Mouse (Mus musculus): ENCODE data around the gene Igf1r. TPM values are rescaled to one million over a fixed set of nuclear protein-coding genes. Genes with fewer than 3 reads are reported as not detected.

The Igf1r gene
- total and polyA plus RNA-seq, 2 experiments from 2014 or later = 12.1 to 40.3 TPM

DNA sequence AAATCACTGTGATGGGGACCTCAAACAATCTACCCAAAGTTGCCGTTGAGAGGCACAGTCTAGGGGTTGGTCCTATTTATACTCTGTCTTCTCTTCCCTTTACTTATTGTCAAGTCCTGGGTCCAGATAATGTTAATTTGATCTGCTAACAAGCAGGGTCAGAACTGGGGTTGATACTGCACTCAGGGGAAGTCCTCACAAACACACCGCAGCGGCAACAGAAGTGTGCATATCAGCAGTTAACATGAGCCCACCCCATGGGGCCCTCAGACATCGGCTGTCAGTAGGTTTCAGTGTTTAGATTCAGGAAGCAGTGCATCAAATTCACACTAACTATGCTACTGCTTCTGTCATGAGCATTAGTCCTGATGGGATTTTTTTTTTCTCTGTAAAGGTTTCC, 75.5 kb downstream of the Igf1r start:
- Histone ChIP-seq H3K9me3 (ENCODE audit: low read length) (no peaks in the 10 kb centered on the region), H3K27me3 (ENCODE audit: insufficient read depth, low read length) (no peaks in the 10 kb centered on the region), H3K27ac (ENCODE audit: low read depth, low read length) (no peak overlapping the region), H3K36me3 (ENCODE audit: insufficient read depth, low read length) (no peaks in the 10 kb centered on the region), H3K4me3 (ENCODE audit: low read depth, low read length) (no peak overlapping the region), H3K9ac (replicated peaks; ENCODE audit: low read length, poor library complexity, severe bottlenecking) (no peak overlapping the region), H3K4me1 (ENCODE audit: insufficient read depth, low read length) (0 out of 2 replicates have a peak, but pooled peaks cover 3% of the 10 kb centered on the region), H3K4me2 (ENCODE audit: low read depth, low read length, poor library complexity, severe bottlenecking) (no peak overlapping the region)
- DNase-seq (ENCODE audit: low spot score) (no peak), ATAC-seq (ENCODE audit: low FRiP score) (no peak)
- WGBS = 64% methylated on average over 4 of the region's 4 CpGs
- no peak for TF ChIP-seq CTCF (IDR thresholded peaks at IDR 0.05)

GRCm38 (mm10) chr7:68030846-68031245, 78.2 kb downstream of the Igf1r start:
- no peak overlapping the region for H3K9ac ChIP-seq (replicated peaks; ENCODE audit: low read length, poor library complexity, severe bottlenecking)
- no peaks in the 10 kb centered on the region for H3K36me3 ChIP-seq (ENCODE audit: insufficient read depth, low read length)
- H3K4me1 ChIP-seq (ENCODE audit: insufficient read depth, low read length) = no peaks in the 10 kb centered on the region
- no peak overlapping the region for H3K4me3 ChIP-seq (ENCODE audit: low read depth, low read length)
- no peak overlapping the region for H3K27ac ChIP-seq (ENCODE audit: low read depth, low read length)
- no peak for TF ChIP-seq CTCF (IDR thresholded peaks at IDR 0.05)
- no peaks in the 10 kb centered on the region for H3K9me3 ChIP-seq (ENCODE audit: low read length)
- WGBS = 20% methylated on average over 9 of the region's 9 CpGs
- DNase-seq (ENCODE audit: low spot score) = peak; percentile 49
- no peak for ATAC-seq (ENCODE audit: low FRiP score)
- H3K27me3 ChIP-seq (ENCODE audit: insufficient read depth, low read length) = no peaks in the 10 kb centered on the region
- no peak overlapping the region for H3K4me2 ChIP-seq (ENCODE audit: low read depth, low read length, poor library complexity, severe bottlenecking)

DNA sequence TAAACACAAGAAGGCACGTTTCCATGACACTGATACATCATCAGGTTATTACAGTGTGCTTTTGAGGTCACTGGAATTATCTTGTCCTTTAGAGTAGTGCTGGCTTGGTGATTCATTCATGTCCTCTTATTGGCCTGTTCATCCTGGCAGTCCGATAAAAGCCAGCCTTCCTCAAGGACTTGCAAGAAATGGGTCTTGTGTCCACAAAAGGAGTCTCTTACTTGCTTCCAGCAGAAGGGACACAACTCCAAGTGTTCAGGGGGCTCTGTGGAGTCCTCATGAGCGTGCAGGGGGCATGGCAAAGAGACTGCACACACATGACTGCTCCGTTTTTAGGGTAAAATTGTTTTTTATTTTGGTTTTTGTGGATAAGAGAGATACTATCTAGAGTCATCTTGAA, 83.9 kb downstream of the Igf1r start:
- 91% methylated on average over 4 of the region's 4 CpGs for WGBS
- Histone ChIP-seq H3K9me3 (ENCODE audit: low read length) (no peaks in the 10 kb centered on the region), H3K27me3 (ENCODE audit: insufficient read depth, low read length) (no peaks in the 10 kb centered on the region), H3K27ac (ENCODE audit: low read depth, low read length) (no peak overlapping the region), H3K9ac (replicated peaks; ENCODE audit: low read length, poor library complexity, severe bottlenecking) (no peak overlapping the region), H3K36me3 (ENCODE audit: insufficient read depth, low read length) (no peaks in the 10 kb centered on the region), H3K4me2 (ENCODE audit: low read depth, low read length, poor library complexity, severe bottlenecking) (no peak overlapping the region), H3K4me3 (ENCODE audit: low read depth, low read length) (no peak overlapping the region), H3K4me1 (ENCODE audit: insufficient read depth, low read length) (no peaks in the 10 kb centered on the region)
- ATAC-seq (ENCODE audit: low FRiP score) (no peak), DNase-seq (ENCODE audit: low spot score) (no peak)
- TF ChIP-seq CTCF (IDR thresholded peaks at IDR 0.05) = no peak

DNA sequence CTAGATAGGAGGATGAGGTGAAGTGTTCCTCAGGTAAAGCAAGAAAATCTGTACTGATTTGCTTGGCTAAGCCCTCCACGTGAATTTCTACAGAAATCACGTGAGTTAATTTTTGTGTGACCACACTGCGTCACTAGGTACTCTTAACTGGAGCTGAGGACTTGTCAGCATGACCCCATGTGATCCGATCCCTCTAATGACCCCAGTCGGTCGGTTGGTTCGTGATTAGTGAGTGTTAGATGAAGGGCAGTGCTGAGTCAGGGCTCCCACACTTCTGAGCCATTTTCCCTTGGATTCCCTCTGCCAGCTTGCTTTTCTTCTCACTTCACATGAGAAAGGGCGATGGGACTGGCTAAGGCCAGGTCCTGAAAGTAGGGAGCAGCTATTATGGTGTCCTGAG, 86.2 kb downstream of the Igf1r start:
- DNase-seq (ENCODE audit: low spot score) (no peak), ATAC-seq (ENCODE audit: low FRiP score) (no peak)
- Histone ChIP-seq H3K27me3 (ENCODE audit: insufficient read depth, low read length) (no peaks in the 10 kb centered on the region), H3K4me2 (ENCODE audit: low read depth, low read length, poor library complexity, severe bottlenecking) (no peak overlapping the region), H3K4me1 (ENCODE audit: insufficient read depth, low read length) (no peaks in the 10 kb centered on the region), H3K4me3 (ENCODE audit: low read depth, low read length) (no peak overlapping the region), H3K36me3 (ENCODE audit: insufficient read depth, low read length) (no peaks in the 10 kb centered on the region), H3K9ac (replicated peaks; ENCODE audit: low read length, poor library complexity, severe bottlenecking) (no peak overlapping the region), H3K9me3 (ENCODE audit: low read length) (no peaks in the 10 kb centered on the region), H3K27ac (ENCODE audit: low read depth, low read length) (no peak overlapping the region)
- no peak for TF ChIP-seq CTCF (IDR thresholded peaks at IDR 0.05)
- 74% methylated on average over 8 of the region's 8 CpGs for WGBS

DNA sequence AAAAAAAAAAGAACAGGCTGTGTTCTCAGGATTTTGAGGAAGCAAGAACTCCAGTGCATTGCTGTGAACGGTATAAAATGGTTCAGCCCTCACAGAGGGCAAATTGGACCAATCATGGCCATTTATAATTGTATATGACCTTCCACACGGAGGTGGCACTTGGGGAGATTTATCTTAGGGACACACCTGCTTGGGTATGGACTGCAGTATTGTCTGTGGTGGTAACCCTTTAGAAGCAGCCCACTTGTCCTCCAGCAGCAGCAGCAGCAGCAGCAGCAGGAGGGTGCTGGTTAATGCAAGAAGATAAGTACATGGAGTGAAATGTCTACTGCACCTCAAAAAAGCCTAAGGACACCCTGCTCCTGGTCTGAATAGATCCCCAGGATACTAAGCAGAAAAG, 86.9 kb downstream of the Igf1r start:
- Histone ChIP-seq H3K36me3 (ENCODE audit: insufficient read depth, low read length) (no peaks in the 10 kb centered on the region), H3K27me3 (ENCODE audit: insufficient read depth, low read length) (no peaks in the 10 kb centered on the region), H3K9ac (replicated peaks; ENCODE audit: low read length, poor library complexity, severe bottlenecking) (no peak overlapping the region), H3K4me1 (ENCODE audit: insufficient read depth, low read length) (no peaks in the 10 kb centered on the region), H3K27ac (ENCODE audit: low read depth, low read length) (no peak overlapping the region), H3K4me2 (ENCODE audit: low read depth, low read length, poor library complexity, severe bottlenecking) (no peak overlapping the region), H3K4me3 (ENCODE audit: low read depth, low read length) (no peak overlapping the region), H3K9me3 (ENCODE audit: low read length) (no peaks in the 10 kb centered on the region)
- WGBS = 77% methylated on average over 2 of the region's 2 CpGs
- DNase-seq (ENCODE audit: low spot score) (no peak), ATAC-seq (ENCODE audit: low FRiP score) (no peak)
- TF ChIP-seq CTCF (IDR thresholded peaks at IDR 0.05) = no peak

DNA sequence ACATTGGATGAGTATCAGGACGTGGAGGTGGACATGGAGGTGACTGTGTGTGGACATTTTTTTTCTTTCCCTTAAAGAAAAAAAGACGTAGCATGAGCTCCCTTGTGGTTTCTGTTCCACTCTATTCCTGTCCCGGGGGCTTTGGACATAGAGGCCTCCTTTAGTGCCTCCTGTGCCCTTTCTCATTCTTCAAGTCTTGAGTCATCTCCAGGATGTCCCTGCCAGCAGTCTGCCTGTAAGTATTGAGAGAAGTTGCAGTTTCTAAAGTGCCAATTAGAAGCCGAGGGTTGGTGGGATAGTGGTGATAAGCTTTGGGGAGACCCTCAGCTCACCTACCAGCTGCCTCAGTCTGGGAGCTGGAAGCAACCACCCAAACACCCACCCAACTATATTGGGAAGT, 92.0 kb downstream of the Igf1r start:
- no peak for TF ChIP-seq CTCF (IDR thresholded peaks at IDR 0.05)
- no peaks in the 10 kb centered on the region for H3K9me3 ChIP-seq (ENCODE audit: low read length)
- no peaks in the 10 kb centered on the region for H3K27me3 ChIP-seq (ENCODE audit: insufficient read depth, low read length)
- H3K4me1 ChIP-seq (ENCODE audit: insufficient read depth, low read length) = no peaks in the 10 kb centered on the region
- H3K36me3 ChIP-seq (ENCODE audit: insufficient read depth, low read length) = no peaks in the 10 kb centered on the region
- no peak overlapping the region for H3K9ac ChIP-seq (replicated peaks; ENCODE audit: low read length, poor library complexity, severe bottlenecking)
- no peak overlapping the region for H3K4me3 ChIP-seq (ENCODE audit: low read depth, low read length)
- no peak overlapping the region for H3K27ac ChIP-seq (ENCODE audit: low read depth, low read length)
- WGBS = 86% methylated on average over 4 of the region's 4 CpGs
- DNase-seq (ENCODE audit: low spot score) (no peak), ATAC-seq (ENCODE audit: low FRiP score) (no peak)
- H3K4me2 ChIP-seq (ENCODE audit: low read depth, low read length, poor library complexity, severe bottlenecking) = no peak overlapping the region
